Mouse (Mus musculus): ENCODE results near the gene Rpusd3. TPM values are rescaled to one million over a fixed set of nuclear protein-coding genes. Genes with fewer than 3 reads are reported as not detected.
A peak's percentile ranks its signal among the peaks of the same experiment; 100 is the strongest.

Gene Rpusd3
- polyA plus RNA-seq, 1 experiment from 2014 or later = 20.7 TPM

DNA sequence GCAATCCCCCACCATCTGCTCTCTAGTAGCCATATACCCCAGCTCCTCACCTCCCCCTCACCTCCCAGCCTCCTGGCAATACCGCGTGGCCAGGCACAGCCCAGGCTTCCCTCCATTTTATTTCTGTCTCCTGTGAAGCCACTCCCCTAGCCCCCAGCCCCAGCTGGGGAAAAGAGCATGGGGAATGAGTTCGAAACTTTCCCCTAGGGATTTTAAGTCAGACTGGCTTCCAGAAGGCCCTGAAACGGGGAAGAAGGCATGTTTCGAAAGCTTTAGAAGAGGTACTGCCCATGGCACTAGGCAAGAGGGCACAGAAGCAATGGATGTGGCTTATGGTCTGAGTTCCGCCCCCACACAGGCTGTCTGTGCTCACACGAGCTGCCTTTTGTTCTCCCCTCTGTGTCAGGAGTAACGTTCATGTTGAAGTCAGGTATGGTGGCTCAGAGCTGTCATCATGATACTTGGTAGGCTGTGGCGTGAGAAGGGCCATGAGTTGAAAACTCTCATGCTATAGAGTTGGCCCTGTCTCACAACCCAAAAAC, 16.6 kb upstream of the Rpusd3 start, which contains the start of gene Cidec:
Gene Cidec, minus strand, starts transcription at position 97 of the 542 bp plus-strand sequence.
- no peak for ATAC-seq (ENCODE audit: low FRiP score, low TSS enrichment)
- no peaks in the 10 kb centered on the region for H3K36me3 ChIP-seq (ENCODE audit: control insufficient read depth, insufficient read depth, low read length)
- no peak within 1 kb of the TSS for H3K4me3 ChIP-seq (replicated peaks; ENCODE audit: low read depth, low read length)
- no peaks in the 10 kb centered on the region for H3K9me3 ChIP-seq (ENCODE audit: control insufficient read depth, low read length)
- no peak for DNase-seq
- no peaks in the 10 kb centered on the region for H3K27me3 ChIP-seq (ENCODE audit: control insufficient read depth, insufficient read depth, low read length)
- H3K4me2 ChIP-seq (ENCODE audit: low read length) = no peak within 1 kb of the TSS
- no peaks in the 10 kb centered on the region for H3K4me1 ChIP-seq (ENCODE audit: control insufficient read depth, insufficient read depth, low read length)
- 78% methylated on average over 9 of the region's 9 CpGs for WGBS
- no peak within 1 kb of the TSS for H3K9ac ChIP-seq (replicated peaks; ENCODE audit: low read length)
- no peak within 1 kb of the TSS for H3K27ac ChIP-seq (replicated peaks; ENCODE audit: low read depth, low read length)

DNA sequence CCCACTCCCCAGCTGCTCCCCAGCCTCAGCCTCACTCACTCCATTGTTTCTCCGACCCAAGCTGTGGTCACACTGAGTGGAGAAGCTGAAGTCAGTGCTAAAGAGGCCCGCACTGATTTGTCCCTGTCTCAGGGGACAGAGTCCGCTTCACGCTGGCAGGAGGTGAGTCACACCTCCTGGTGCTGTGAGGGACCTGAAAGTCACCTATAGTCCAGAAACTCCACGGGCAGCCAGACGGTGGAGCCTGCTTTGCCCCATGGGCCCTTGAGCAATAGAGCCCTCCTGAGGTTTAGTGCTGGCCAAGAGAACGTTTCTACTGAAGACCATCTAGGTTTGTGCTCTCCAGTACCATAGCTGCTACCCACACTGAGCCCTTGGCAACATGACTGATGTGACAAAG, 15.6 kb upstream of the Rpusd3 start:
- 78% methylated on average over 7 of the region's 7 CpGs for WGBS
- ATAC-seq (ENCODE audit: low FRiP score, low TSS enrichment) = no peak
- Histone ChIP-seq H3K27me3 (ENCODE audit: control insufficient read depth, insufficient read depth, low read length) (no peaks in the 10 kb centered on the region), H3K4me2 (ENCODE audit: low read length) (no peak overlapping the region), H3K4me1 (ENCODE audit: control insufficient read depth, insufficient read depth, low read length) (no peaks in the 10 kb centered on the region), H3K9ac (replicated peaks; ENCODE audit: low read length) (no peak overlapping the region), H3K27ac (replicated peaks; ENCODE audit: low read depth, low read length) (no peak overlapping the region), H3K9me3 (ENCODE audit: control insufficient read depth, low read length) (no peaks in the 10 kb centered on the region), H3K4me3 (replicated peaks; ENCODE audit: low read depth, low read length) (no peak overlapping the region), H3K36me3 (ENCODE audit: control insufficient read depth, insufficient read depth, low read length) (no peaks in the 10 kb centered on the region)
- DNase-seq = no peak

GRCm38 (mm10) chr6:113433661-113434060, 14.5 kb upstream of the Rpusd3 start:
- Histone ChIP-seq H3K27me3 (ENCODE audit: control insufficient read depth, insufficient read depth, low read length) (no peaks in the 10 kb centered on the region), H3K4me2 (ENCODE audit: low read length) (no peak overlapping the region), H3K9ac (replicated peaks; ENCODE audit: low read length) (no peak overlapping the region), H3K4me1 (ENCODE audit: control insufficient read depth, insufficient read depth, low read length) (no peaks in the 10 kb centered on the region), H3K4me3 (replicated peaks; ENCODE audit: low read depth, low read length) (no peak overlapping the region), H3K9me3 (ENCODE audit: control insufficient read depth, low read length) (no peaks in the 10 kb centered on the region), H3K27ac (replicated peaks; ENCODE audit: low read depth, low read length) (no peak overlapping the region), H3K36me3 (ENCODE audit: control insufficient read depth, insufficient read depth, low read length) (no peaks in the 10 kb centered on the region)
- ATAC-seq (ENCODE audit: low FRiP score, low TSS enrichment) (no peak), DNase-seq (no peak)
- WGBS = 71% methylated on average over 3 of the region's 3 CpGs

- Histone ChIP-seq H3K4me2 (ENCODE audit: low read length) (no peak overlapping the region), H3K9me3 (ENCODE audit: control insufficient read depth, low read length) (no peaks in the 10 kb centered on the region), H3K27me3 (ENCODE audit: control insufficient read depth, insufficient read depth, low read length) (no peaks in the 10 kb centered on the region), H3K4me3 (replicated peaks; ENCODE audit: low read depth, low read length) (no peak overlapping the region), H3K4me1 (ENCODE audit: control insufficient read depth, insufficient read depth, low read length) (no peaks in the 10 kb centered on the region), H3K9ac (replicated peaks; ENCODE audit: low read length) (no peak overlapping the region), H3K27ac (replicated peaks; ENCODE audit: low read depth, low read length) (no peak overlapping the region), H3K36me3 (ENCODE audit: control insufficient read depth, insufficient read depth, low read length) (no peaks in the 10 kb centered on the region)
- DNase-seq (no peak), ATAC-seq (ENCODE audit: low FRiP score, low TSS enrichment) (no peak)
- WGBS = 65% methylated on average over 3 of the region's 3 CpGs
Observed at GRCm38 (mm10) chr6:113431801-113432200, 12.7 kb upstream of the Rpusd3 start.

DNA sequence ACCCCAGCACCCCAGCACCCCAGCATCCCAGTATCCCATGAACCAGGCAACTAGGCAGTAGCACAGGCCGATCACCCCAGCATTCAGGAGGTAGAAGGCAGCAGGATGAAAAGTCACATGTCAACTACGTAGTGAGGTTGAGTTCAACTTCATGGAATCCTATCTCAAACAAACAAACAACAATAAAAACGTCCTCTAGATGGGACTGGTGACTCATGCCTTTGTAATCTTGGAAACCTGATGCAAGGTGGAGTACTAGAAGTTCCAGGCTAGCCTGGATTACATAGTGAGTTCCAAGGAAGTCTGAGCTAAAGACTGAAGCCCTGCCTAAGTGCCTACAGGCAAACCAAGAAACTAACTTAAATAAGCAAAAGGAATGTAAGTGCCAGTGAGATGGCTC, 11.7 kb upstream of the Rpusd3 start:
- Histone ChIP-seq H3K9me3 (ENCODE audit: control insufficient read depth, low read length) (no peaks in the 10 kb centered on the region), H3K36me3 (ENCODE audit: control insufficient read depth, insufficient read depth, low read length) (no peaks in the 10 kb centered on the region), H3K4me3 (replicated peaks; ENCODE audit: low read depth, low read length) (no peak overlapping the region), H3K27ac (replicated peaks; ENCODE audit: low read depth, low read length) (no peak overlapping the region), H3K4me2 (ENCODE audit: low read length) (no peak overlapping the region), H3K9ac (replicated peaks; ENCODE audit: low read length) (no peak overlapping the region), H3K27me3 (ENCODE audit: control insufficient read depth, insufficient read depth, low read length) (no peaks in the 10 kb centered on the region), H3K4me1 (ENCODE audit: control insufficient read depth, insufficient read depth, low read length) (no peaks in the 10 kb centered on the region)
- DNase-seq (no peak), ATAC-seq (ENCODE audit: low FRiP score, low TSS enrichment) (no peak)
- 66% methylated on average over 3 of the region's 3 CpGs for WGBS

- H3K36me3 ChIP-seq (ENCODE audit: control insufficient read depth, insufficient read depth, low read length) = no peaks in the 10 kb centered on the region
- H3K9me3 ChIP-seq (ENCODE audit: control insufficient read depth, low read length) = no peaks in the 10 kb centered on the region
- no peak overlapping the region for H3K4me3 ChIP-seq (replicated peaks; ENCODE audit: low read depth, low read length)
- ATAC-seq (ENCODE audit: low FRiP score, low TSS enrichment) = no peak
- 88% methylated on average over 3 of the region's 3 CpGs for WGBS
- no peak for DNase-seq
- H3K4me2 ChIP-seq (ENCODE audit: low read length) = no peak overlapping the region
- no peaks in the 10 kb centered on the region for H3K27me3 ChIP-seq (ENCODE audit: control insufficient read depth, insufficient read depth, low read length)
- no peaks in the 10 kb centered on the region for H3K4me1 ChIP-seq (ENCODE audit: control insufficient read depth, insufficient read depth, low read length)
- no peak overlapping the region for H3K9ac ChIP-seq (replicated peaks; ENCODE audit: low read length)
- H3K27ac ChIP-seq (replicated peaks; ENCODE audit: low read depth, low read length) = no peak overlapping the region
Observed at GRCm38 (mm10) chr6:113429965-113430364, 10.8 kb upstream of the Rpusd3 start.

DNA sequence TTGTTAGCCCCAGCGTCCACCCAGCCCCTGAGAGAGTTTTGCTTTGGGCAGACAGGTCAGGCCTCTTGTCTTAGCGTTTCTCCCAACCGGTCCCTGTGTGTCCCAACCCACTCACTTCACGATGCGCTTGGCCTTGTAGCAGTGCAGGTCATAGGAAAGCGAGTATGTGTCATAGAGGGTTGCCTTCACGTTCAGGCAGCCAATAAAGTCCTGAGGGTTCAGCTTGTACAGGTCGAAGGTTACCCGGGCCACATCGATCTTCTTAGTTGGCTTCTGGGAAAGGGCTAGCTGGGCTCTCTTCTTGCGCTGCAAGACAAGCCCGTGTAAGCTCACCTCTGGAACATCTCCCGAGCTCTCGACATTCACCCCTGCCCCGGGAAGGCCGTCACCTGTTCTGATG, 8.9 kb upstream of the Rpusd3 start:
- 91% methylated on average over 16 of the region's 16 CpGs for WGBS
- Histone ChIP-seq H3K4me1 (ENCODE audit: control insufficient read depth, insufficient read depth, low read length) (no peaks in the 10 kb centered on the region), H3K9ac (replicated peaks; ENCODE audit: low read length) (no peak overlapping the region), H3K4me3 (replicated peaks; ENCODE audit: low read depth, low read length) (no peak overlapping the region), H3K36me3 (ENCODE audit: control insufficient read depth, insufficient read depth, low read length) (no peaks in the 10 kb centered on the region), H3K4me2 (ENCODE audit: low read length) (no peak overlapping the region), H3K27ac (replicated peaks; ENCODE audit: low read depth, low read length) (no peak overlapping the region), H3K27me3 (ENCODE audit: control insufficient read depth, insufficient read depth, low read length) (no peaks in the 10 kb centered on the region), H3K9me3 (ENCODE audit: control insufficient read depth, low read length) (no peaks in the 10 kb centered on the region)
- ATAC-seq (ENCODE audit: low FRiP score, low TSS enrichment) (no peak), DNase-seq (no peak)

GRCm38 (mm10) chr6:113427397-113427796, 8.3 kb upstream of the Rpusd3 start:
- H3K4me3 ChIP-seq (replicated peaks; ENCODE audit: low read depth, low read length) = no peak overlapping the region
- no peak overlapping the region for H3K9ac ChIP-seq (replicated peaks; ENCODE audit: low read length)
- peak; percentile 23 for DNase-seq
- no peaks in the 10 kb centered on the region for H3K36me3 ChIP-seq (ENCODE audit: control insufficient read depth, insufficient read depth, low read length)
- no peaks in the 10 kb centered on the region for H3K9me3 ChIP-seq (ENCODE audit: control insufficient read depth, low read length)
- WGBS = 65% methylated on average over 3 of the region's 3 CpGs
- H3K27ac ChIP-seq (replicated peaks; ENCODE audit: low read depth, low read length) = no peak overlapping the region
- no peaks in the 10 kb centered on the region for H3K4me1 ChIP-seq (ENCODE audit: control insufficient read depth, insufficient read depth, low read length)
- no peaks in the 10 kb centered on the region for H3K27me3 ChIP-seq (ENCODE audit: control insufficient read depth, insufficient read depth, low read length)
- no peak for ATAC-seq (ENCODE audit: low FRiP score, low TSS enrichment)
- no peak overlapping the region for H3K4me2 ChIP-seq (ENCODE audit: low read length)

DNA sequence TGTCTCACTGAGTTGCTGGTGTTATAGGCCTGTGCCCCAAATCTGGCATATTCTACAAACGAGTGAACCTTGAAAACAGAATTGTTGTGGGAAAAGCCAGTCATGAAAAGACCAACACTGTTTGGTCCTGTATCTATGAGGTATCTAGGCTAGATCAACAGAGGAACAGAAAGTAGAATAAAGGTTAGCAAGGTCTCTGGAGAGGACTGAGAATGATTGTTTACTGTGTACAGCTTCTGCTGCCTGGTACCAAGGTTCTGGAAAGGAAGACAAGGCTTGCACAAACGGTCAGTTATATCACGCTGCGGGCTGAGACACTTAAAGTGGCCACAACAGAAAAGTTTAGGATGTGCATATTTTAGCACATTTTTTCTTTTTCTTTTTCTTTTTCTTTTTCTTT, 7.6 kb upstream of the Rpusd3 start:
- Histone ChIP-seq H3K4me1 (ENCODE audit: control insufficient read depth, insufficient read depth, low read length) (no peaks in the 10 kb centered on the region), H3K36me3 (ENCODE audit: control insufficient read depth, insufficient read depth, low read length) (no peaks in the 10 kb centered on the region), H3K4me2 (ENCODE audit: low read length) (no peak overlapping the region), H3K9ac (replicated peaks; ENCODE audit: low read length) (no peak overlapping the region), H3K27me3 (ENCODE audit: control insufficient read depth, insufficient read depth, low read length) (no peaks in the 10 kb centered on the region), H3K4me3 (replicated peaks; ENCODE audit: low read depth, low read length) (no peak overlapping the region), H3K9me3 (ENCODE audit: control insufficient read depth, low read length) (no peaks in the 10 kb centered on the region), H3K27ac (replicated peaks; ENCODE audit: low read depth, low read length) (no peak overlapping the region)
- WGBS = 91% methylated on average over 4 of the region's 4 CpGs
- DNase-seq (no peak), ATAC-seq (ENCODE audit: low FRiP score, low TSS enrichment) (no peak)
